Mouse (Mus musculus) stomach, embryonic 15.5 days (tissue): ENCODE measurements at regions not wholly inside any gene's neighbourhood (a gene's known extent, or its start where the extent isn't known, plus 50 kb on each side); places are given as distances from the start of the nearest gene placed in this dataset.

Source experiments
- ATAC-seq: fragments of 200-750 bp; cut with Nextera tagmentation; 2 replicates; pipeline ENCODE4 v1.8.0; 2017; ENCODE audit warnings: low read depth, moderate number of reproducible peaks, moderate TSS enrichment; ENCODE audit not compliant: insufficient read depth, low FRiP score
- H3K27ac ChIP-seq: fragments of 300-500 bp; sonication (generic); 2 replicates; pipeline ENCODE4 v1.5.1; 2015; ENCODE audit warnings: mild to moderate bottlenecking, inconsistent platforms
- H3K27me3 ChIP-seq: fragments of 300-500 bp; sonication (generic); replicated peaks from 2 replicates; pipeline ENCODE4 v1.6.1; 2015; ENCODE audit warnings: inconsistent platforms
- H3K36me3 ChIP-seq: fragments of 300-500 bp; sonication (generic); 2 replicates; pipeline ENCODE4 v1.6.1; 2015; ENCODE audit warnings: inconsistent platforms
- H3K4me1 ChIP-seq: fragments of 300-500 bp; sonication (generic); 2 replicates; pipeline ENCODE4 v1.6.1; 2015; ENCODE audit warnings: inconsistent platforms
- H3K4me2 ChIP-seq: fragments of 300-500 bp; sonication (generic); 2 replicates; pipeline ENCODE4 v1.6.1; 2015; ENCODE audit warnings: mild to moderate bottlenecking, inconsistent platforms
- H3K4me3 ChIP-seq: fragments of 300-500 bp; sonication (generic); replicated peaks from 2 replicates; pipeline ENCODE4 v1.5.1; 2015; ENCODE audit warnings: inconsistent platforms
- H3K9ac ChIP-seq: fragments of 300-500 bp; sonication (generic); 2 replicates; pipeline ENCODE4 v1.6.1; 2015; ENCODE audit warnings: inconsistent platforms
- H3K9me3 ChIP-seq: fragments of 300-500 bp; sonication (generic); 2 replicates; pipeline ENCODE4 v1.6.1; 2016; ENCODE audit warnings: inconsistent platforms
- WGBS: fragments of 180-500 bp; shearing (Covaris S2); methylation state at CpG from one replicate; pipeline ENCODE4 v1.1.7; 2015; 5-methylcytosine and 5-hydroxymethylcytosine counted together

DNA sequence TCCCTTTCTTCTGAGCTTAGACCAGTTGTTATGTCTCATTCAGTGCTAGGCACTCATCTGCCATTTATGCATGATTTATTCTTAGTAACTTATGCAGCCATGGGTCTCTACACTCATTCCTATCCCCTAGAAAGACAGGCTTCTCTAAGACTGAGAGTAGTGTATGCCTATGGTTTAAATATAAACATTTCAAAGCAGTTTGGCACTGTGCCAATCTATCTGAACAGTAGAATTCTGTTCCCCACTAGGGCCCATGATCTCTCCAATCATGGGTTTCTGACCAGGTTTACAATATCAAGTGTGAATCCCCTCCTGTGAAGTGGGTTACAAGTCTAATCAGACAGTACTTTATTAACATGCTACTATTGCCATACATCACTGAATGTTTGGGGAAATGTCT is 60.4 kb upstream of the Aldh1a3 start:
- Histone ChIP-seq H3K27me3 (no peaks in the 10 kb centered on the region), H3K4me1 (no peaks in the 10 kb centered on the region), H3K9me3 (no peaks in the 10 kb centered on the region), H3K36me3 (no peaks in the 10 kb centered on the region), H3K4me2 (no peak overlapping the region), H3K4me3 (no peak overlapping the region), H3K27ac (no peak overlapping the region), H3K9ac (no peak overlapping the region)
- ATAC-seq: no peak

GRCm38 (mm10) chr7:66480446-66480845 is 53.1 kb upstream of the Aldh1a3 start:
- H3K27ac ChIP-seq: no peak overlapping the region
- WGBS: 58% methylated on average over 4 of the region's 4 CpGs
- H3K9ac ChIP-seq: no peak overlapping the region
- ATAC-seq: no peak
- H3K27me3 ChIP-seq: no peaks in the 10 kb centered on the region
- no peak overlapping the region for H3K4me3 ChIP-seq
- H3K36me3 ChIP-seq: no peaks in the 10 kb centered on the region
- H3K9me3 ChIP-seq: no peaks in the 10 kb centered on the region
- H3K4me1 ChIP-seq: no peaks in the 10 kb centered on the region
- H3K4me2 ChIP-seq: no peak overlapping the region

- H3K9ac ChIP-seq: no peak overlapping the region
- H3K27ac ChIP-seq: no peak overlapping the region
- H3K36me3 ChIP-seq: no peaks in the 10 kb centered on the region
- ATAC-seq: no peak
- H3K27me3 ChIP-seq: no peaks in the 10 kb centered on the region
- H3K4me2 ChIP-seq: no peak overlapping the region
- 84% methylated on average over 4 of the region's 4 CpGs for WGBS
- no peaks in the 10 kb centered on the region for H3K9me3 ChIP-seq
- no peak overlapping the region for H3K4me3 ChIP-seq
- H3K4me1 ChIP-seq: no peaks in the 10 kb centered on the region
Observed at GRCm38 (mm10) chr7:66479321-66479720, 52.0 kb upstream of the Aldh1a3 start.

- 80% methylated on average over 7 of the region's 7 CpGs for WGBS
- Histone ChIP-seq H3K9ac (no peak overlapping the region), H3K27ac (no peak overlapping the region), H3K4me3 (no peak overlapping the region), H3K36me3 (no peaks in the 10 kb centered on the region), H3K4me2 (no peak overlapping the region), H3K4me1 (no peaks in the 10 kb centered on the region), H3K9me3 (no peaks in the 10 kb centered on the region), H3K27me3 (no peaks in the 10 kb centered on the region)
- no peak for ATAC-seq
Observed at GRCm38 (mm10) chr7:66478106-66478505, 50.8 kb upstream of the Aldh1a3 start.

DNA sequence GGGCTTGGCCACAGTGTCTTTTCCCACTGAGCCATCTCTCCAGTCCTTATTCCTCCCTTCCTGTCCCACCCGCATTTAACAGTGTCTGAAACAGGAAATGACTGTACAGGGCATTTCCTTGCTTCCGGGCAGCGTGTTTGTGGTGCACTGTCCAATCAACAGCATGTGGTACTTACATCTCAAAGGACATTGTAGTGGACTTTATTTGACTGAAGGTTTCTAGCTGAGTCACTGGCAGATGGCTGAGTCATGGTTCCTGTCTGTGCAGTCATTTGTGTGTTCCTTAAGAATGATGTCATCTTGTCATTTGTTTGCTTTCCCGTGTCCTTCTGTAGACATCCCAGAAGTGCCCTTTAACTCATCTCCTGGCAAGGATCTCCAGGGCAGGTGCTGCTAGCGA is 50.2 kb upstream of the Aldh1a3 start:
- Histone ChIP-seq H3K4me2 (no peak overlapping the region), H3K9ac (no peak overlapping the region), H3K27me3 (no peaks in the 10 kb centered on the region), H3K27ac (no peak overlapping the region), H3K4me1 (no peaks in the 10 kb centered on the region), H3K4me3 (no peak overlapping the region), H3K9me3 (no peaks in the 10 kb centered on the region), H3K36me3 (no peaks in the 10 kb centered on the region)
- WGBS: 61% methylated on average over 5 of the region's 5 CpGs
- ATAC-seq: no peak
